Mouse (Mus musculus) bone marrow, adult 2 months (tissue): ENCODE measurements around the gene Erbb2. TPM values are rescaled to one million over a fixed set of nuclear protein-coding genes. Genes with fewer than 3 reads are reported as not detected.
A peak's percentile ranks its signal among the peaks of the same experiment; 100 is the strongest.

Source experiments
- H3K27ac ChIP-seq: fragments of 200-500 bp; 2 replicates; pipeline ENCODE4 v1.5.1; 2012; ENCODE audit warnings: low read depth, mild to moderate bottlenecking, control low read depth, inconsistent platforms, low read length; ENCODE audit not compliant: control insufficient read depth, poor library complexity, insufficient read depth
- H3K4me1 ChIP-seq: fragments of 200-500 bp; 2 replicates; pipeline ENCODE4 v1.6.1; 2011; ENCODE audit warnings: low read length; ENCODE audit not compliant: control insufficient read depth, insufficient read depth
- H3K4me3 ChIP-seq: fragments of 200-500 bp; replicated peaks from 2 replicates; pipeline ENCODE3; 2011; ENCODE audit warnings: mild to moderate bottlenecking, low read depth, low read length, control low read depth; ENCODE audit not compliant: control insufficient read depth
- CTCF ChIP-seq: fragments of 200-500 bp; IDR thresholded peaks from 2 replicates; pipeline ENCODE4 v1.5.1; 2011; ENCODE audit warnings: low read length, control low read depth; ENCODE audit not compliant: control insufficient read depth, insufficient read depth
- POLR2A ChIP-seq: fragments of 200-500 bp; IDR thresholded peaks from 2 replicates; pipeline ENCODE4 v1.6.1; 2011; ENCODE audit warnings: low read depth, mild to moderate bottlenecking, control low read depth, low read length, borderline replicate concordance; ENCODE audit not compliant: control insufficient read depth
- WGBS: fragments of 180-500 bp; shearing (Covaris S2); methylation state at CpG from one replicate; pipeline ENCODE4 v1.1.7; 2018; 5-methylcytosine and 5-hydroxymethylcytosine counted together
- polyA plus RNA-seq: library from polyadenylated mRNA; stranded (reverse); fragments of >200 nt; gene quantifications from 2 replicates; pipeline ENCODE4 v1.2.4, GENCODE M21; 2011; ENCODE audit warnings: low replicate concordance; ENCODE audit not compliant: missing spikeins, insufficient read depth, insufficient read length

Erbb2 gene
- polyA plus RNA-seq, 1 experiment: 2.4 TPM

DNA sequence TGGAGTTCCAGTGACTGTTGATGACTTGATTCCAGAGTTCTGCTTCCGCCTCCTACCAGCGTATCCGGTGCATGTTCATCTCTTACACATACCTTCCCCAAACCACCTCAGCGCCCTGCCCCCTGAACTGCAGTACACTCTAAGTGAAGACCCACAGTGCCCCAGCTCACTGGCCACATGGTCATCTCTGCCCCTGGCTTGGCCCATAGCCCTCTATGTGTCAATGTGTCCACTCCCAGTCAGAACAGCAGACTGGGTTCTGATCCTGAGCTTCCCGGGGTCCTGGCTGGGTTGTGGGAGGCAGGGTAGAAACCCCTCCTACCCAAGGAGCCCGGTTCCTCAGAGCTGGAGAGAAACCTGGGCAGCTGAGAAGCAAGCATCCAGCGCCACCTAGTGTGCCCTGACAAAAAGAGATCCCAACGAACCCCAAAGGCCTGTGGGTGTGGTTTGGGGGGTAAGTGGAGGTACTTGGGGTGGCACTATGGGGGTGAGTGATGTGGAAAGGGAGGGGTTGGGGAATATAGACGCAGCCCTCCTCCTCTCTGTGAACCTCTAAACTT lies 23.0 kb upstream of the Erbb2 start:
- no peak overlapping the region for H3K4me3 ChIP-seq
- H3K4me1 ChIP-seq: peaks cover 2% of the 10 kb centered on the region
- no peak overlapping the region for H3K27ac ChIP-seq
- WGBS: 15% methylated on average over 9 of the region's 9 CpGs
- TF ChIP-seq CTCF: peak; percentile 62
- TF ChIP-seq POLR2A: no peak

DNA sequence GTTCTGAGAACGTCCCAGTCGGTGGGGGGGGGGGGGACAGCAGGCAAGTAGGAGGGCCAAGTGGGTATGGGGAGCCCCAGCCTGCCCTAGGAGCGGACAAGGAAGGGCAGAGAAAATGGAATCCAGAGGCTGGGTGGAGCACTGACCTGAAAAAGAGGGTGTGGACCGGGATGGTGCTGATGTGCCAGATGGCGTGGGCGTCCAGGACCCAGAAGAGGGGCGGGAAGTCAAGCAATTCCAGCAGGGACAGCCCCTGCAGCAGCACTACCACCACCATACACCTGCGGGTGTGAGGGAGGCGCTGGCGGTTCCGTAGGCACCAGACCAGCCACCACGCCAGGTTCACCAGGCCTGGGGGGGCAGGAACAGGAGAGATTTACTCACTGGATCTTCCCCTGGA lies 22.1 kb upstream of the Erbb2 start:
- Histone ChIP-seq H3K4me3 (no peak overlapping the region), H3K27ac (no peak overlapping the region), H3K4me1 (peaks cover 2% of the 10 kb centered on the region)
- WGBS: 90% methylated on average over 12 of the region's 12 CpGs
- TF ChIP-seq CTCF (no peak), POLR2A (no peak)

DNA sequence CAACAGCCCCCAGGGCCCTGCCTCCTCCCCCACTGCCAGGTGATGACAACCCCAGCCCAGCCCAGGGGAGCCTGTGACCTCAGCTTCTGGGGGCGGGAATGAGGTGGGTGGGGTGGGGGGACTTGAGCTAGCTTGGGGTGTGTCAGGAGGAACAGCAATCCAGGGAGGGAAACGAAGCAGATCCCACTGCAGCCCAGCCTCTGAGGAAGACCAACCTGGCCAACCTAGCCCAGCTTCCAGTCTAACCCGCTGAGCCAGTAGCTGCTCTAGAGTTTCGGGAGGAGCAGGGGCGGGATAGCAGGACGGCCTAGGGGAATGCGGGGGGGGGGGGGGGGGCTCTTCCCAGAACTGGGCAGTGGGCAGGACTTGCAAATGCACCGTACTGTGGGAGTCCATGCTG lies 20.2 kb upstream of the Erbb2 start:
- 49% methylated on average over 8 of the region's 8 CpGs for WGBS
- no peak for TF ChIP-seq CTCF
- no peak for TF ChIP-seq POLR2A
- Histone ChIP-seq H3K4me1 (peaks cover 2% of the 10 kb centered on the region), H3K4me3 (no peak overlapping the region), H3K27ac (no peak overlapping the region)

DNA sequence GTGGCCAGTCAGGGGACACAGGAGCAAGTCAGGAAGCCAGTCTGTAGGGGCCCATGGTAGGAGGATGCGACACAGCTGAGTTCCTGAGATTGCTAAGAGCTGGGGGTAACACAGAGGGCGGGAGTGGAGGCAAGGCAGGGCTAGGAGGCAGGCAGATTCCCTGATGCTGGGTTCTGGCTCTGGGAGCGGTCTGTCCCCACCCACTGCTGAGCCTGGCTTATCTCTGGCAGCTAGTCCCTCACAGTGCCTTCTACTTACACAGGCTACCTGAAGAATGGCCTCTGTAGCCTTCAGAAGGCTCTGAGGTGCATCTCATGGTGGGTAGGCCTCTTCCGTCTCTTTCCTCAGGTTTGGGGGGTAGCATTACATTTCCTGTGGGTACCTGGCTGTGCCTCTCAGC lies 19.6 kb upstream of the Erbb2 start:
- Histone ChIP-seq H3K27ac (peak overlapping the region; percentile 78), H3K4me3 (no peak overlapping the region), H3K4me1 (peaks cover 2% of the 10 kb centered on the region)
- TF ChIP-seq CTCF (no peak), POLR2A (0 out of 2 replicates have a peak, but pooled peaks have one; percentile 10)
- WGBS: 11% methylated on average over 4 of the region's 4 CpGs

DNA sequence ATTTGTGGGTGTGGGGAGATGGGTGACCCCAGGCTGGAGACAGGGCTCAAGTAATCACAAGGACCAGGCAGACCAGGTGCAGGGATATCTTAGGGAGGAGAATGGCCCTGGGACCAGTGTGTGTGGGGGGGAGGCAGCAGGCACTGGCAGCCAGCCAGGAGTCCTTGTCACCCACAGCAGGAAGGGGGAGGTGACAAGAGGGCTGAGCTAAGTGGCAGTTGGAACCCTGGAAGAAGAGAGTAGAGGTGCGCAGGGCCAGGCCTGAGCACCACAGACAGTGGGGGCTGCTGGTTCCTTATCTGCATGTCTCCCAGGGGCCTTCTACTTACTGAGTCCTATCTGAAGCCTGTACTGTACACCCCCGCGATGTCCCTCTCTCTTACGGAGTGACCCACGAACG lies 19.0 kb upstream of the Erbb2 start:
- Histone ChIP-seq H3K4me1 (peaks cover 2% of the 10 kb centered on the region), H3K4me3 (no peak overlapping the region), H3K27ac (peak overlapping the region; percentile 78)
- no peak for TF ChIP-seq CTCF
- 0 out of 2 replicates have a peak, but pooled peaks have one; percentile 33 for TF ChIP-seq POLR2A
- WGBS: 16% methylated on average over 6 of the region's 6 CpGs

DNA sequence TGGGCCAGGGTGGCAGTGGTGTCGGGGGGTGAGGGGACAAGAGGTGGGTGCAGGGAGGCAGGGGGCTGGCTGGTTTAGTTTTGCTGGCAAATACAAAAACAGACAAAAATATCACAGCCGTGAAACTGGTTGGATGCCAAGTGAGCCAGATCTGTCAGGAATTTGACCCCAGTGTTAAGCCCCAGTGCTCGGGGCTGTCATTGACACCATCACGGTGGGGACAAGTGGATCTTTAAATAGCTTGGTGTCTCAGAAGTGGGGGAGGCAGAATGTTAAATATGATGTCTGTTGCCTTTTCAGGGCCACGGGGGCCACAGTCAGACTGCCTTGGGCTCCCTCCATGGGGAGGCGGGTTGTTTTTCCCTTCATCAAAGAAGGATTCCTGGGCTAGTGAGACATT lies 18.0 kb upstream of the Erbb2 start:
- no peak overlapping the region; the same call in 1 of the 2 replicates for H3K27ac ChIP-seq
- H3K4me1 ChIP-seq: peaks cover 2% of the 10 kb centered on the region
- 76% methylated on average over 6 of the region's 6 CpGs for WGBS
- TF ChIP-seq CTCF: no peak
- no peak for TF ChIP-seq POLR2A
- H3K4me3 ChIP-seq: no peak overlapping the region

DNA sequence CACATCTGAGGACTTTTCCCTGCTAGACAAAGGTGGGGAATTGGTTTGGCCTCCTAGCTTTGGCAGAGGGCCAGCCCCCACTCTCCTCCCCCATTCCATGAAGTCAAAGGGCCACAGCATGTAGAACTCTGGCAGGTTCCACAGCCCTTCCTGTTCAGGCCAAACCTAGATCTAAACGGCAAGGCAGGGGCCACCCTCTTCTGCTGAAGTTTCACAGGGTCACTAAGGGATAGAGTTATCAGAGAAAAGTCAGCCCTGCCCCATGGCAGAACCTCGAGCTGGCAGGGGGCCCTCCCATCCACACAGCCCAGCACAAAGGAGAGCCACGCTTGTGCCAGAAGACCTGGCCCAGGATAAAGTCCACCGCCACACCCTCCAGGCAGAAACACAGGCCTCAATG lies 17.2 kb upstream of the Erbb2 start:
- H3K4me1 ChIP-seq: peaks cover 2% of the 10 kb centered on the region
- TF ChIP-seq POLR2A (no peak), CTCF (no peak)
- H3K27ac ChIP-seq: peak overlapping the region; percentile 39
- H3K4me3 ChIP-seq: no peak overlapping the region
- WGBS: 44% methylated on average over 4 of the region's 4 CpGs

DNA sequence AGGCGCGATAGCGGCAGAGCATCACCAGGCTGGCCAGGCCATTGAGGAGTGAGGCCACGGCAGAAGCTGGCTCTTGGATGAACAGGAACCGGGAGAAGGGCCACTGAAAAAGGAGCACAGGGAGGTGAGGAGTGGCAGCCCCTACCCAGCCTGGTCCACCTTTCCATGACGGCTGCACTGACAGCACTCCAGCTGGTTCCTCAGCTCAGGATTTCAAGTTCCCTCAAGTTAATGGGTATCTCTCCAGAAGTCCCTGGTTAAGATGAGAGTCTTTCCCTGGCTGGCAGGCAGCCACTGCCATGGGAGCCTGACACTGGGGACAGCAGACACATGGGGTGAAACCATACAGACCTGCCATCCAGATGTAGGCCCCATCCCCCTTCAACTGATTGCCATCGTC lies 14.3 kb upstream of the Erbb2 start:
- no peak overlapping the region for H3K27ac ChIP-seq
- TF ChIP-seq CTCF: no peak
- no peak for TF ChIP-seq POLR2A
- H3K4me1 ChIP-seq: peaks cover 2% of the 10 kb centered on the region
- WGBS: 88% methylated on average over 7 of the region's 7 CpGs
- H3K4me3 ChIP-seq: no peak overlapping the region

DNA sequence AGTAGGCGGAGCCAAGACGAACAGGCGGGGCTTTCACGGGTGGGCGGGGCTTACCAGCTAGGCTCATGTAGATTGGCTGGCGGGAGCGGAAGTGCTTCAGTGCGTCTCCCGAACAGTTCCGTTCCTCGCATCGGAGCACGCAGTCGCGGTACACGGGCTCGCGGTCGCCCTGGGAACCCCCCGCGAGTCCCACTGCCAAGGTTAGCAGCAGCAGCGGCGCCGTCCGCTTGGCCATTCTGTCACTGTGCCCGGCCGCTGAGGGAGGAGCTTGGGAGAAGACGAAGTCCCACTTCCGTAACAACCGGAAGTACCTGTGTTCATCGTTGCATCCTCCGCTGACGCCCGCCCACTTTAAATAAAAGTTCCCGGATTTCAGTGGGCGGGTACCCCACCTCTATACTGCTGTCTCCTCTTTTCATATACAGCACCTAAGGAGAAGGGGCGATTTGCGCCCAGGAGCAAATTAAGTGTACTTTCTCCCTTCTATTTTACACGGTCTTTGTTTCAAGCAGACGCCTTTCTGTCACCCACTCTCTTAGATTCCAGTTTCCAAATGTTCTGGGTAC lies 12.0 kb upstream of the Erbb2 start, which contains the start of gene Pgap3:
Gene Pgap3 (minus strand): TSS at position 330 of the 566 bp plus-strand sequence.
- Histone ChIP-seq H3K27ac (peak within 1 kb of the TSS; percentile 97), H3K4me3 (peak within 1 kb of the TSS; percentile 91), H3K4me1 (no peaks in the 10 kb centered on the region; the same call in 1 of the 2 replicates)
- no peak for TF ChIP-seq CTCF
- peak; percentile 55; the same call in 1 of the 2 replicates for TF ChIP-seq POLR2A
- WGBS: under 1% methylated on average over 40 of the region's 40 CpGs
